Mouse (Mus musculus) G1E (cell line): ENCODE measurements around the gene Slc26a11. TPM values are rescaled to one million over a fixed set of nuclear protein-coding genes. Genes with fewer than 3 reads are reported as not detected.
"Not testable (repeated sequence)": the region's sequence is repeated elsewhere in the genome, so short reads cannot be mapped to it uniquely, and the experiment has no call there.

Source experiments
- ATAC-seq: 2 replicates; pipeline ENCODE4 v1.8.0; 2016; ENCODE audit warnings: mild to moderate bottlenecking; ENCODE audit not compliant: insufficient number of reproducible peaks, poor library complexity, low FRiP score, severe bottlenecking; ENCODE audit errors: extremely low read depth
- DNase-seq: peaks from one replicate; pipeline ENCODE4 v3.0.0; 2012; ENCODE audit warnings: low spot score
- H3K27me3 ChIP-seq: 2 replicates; pipeline ENCODE4 v1.6.1; 2012; ENCODE audit warnings: mild to moderate bottlenecking, low read length, inconsistent platforms; ENCODE audit not compliant: insufficient read depth
- H3K36me3 ChIP-seq: replicated peaks from 2 replicates; pipeline ENCODE3; 2012; ENCODE audit warnings: mild to moderate bottlenecking, inconsistent platforms
- H3K4me1 ChIP-seq: 2 replicates; pipeline ENCODE4 v1.6.1; 2012; ENCODE audit warnings: low read depth, low read length, inconsistent platforms, mixed read lengths; ENCODE audit not compliant: insufficient read depth
- H3K4me3 ChIP-seq: 2 replicates; pipeline ENCODE4 v1.5.1; 2012; ENCODE audit warnings: low read depth, mild to moderate bottlenecking, inconsistent platforms, low read length, moderate library complexity, mixed read lengths
- H3K9me3 ChIP-seq: replicated peaks from 2 replicates; pipeline ENCODE4 v1.6.1; 2012; ENCODE audit warnings: inconsistent platforms
- CTCF ChIP-seq: IDR thresholded peaks from 2 replicates; pipeline ENCODE4 v1.5.1; 2012; ENCODE audit warnings: low read depth, low read length, inconsistent platforms, mixed read lengths
- GATA1 ChIP-seq: IDR thresholded peaks from 2 replicates; pipeline ENCODE4 v1.6.1; 2012; ENCODE audit warnings: borderline replicate concordance, low read length, inconsistent platforms, mixed read lengths
- GATA2 ChIP-seq: IDR thresholded peaks from 2 replicates; pipeline ENCODE4 v1.6.1; 2012; ENCODE audit warnings: low read depth, low read length, inconsistent platforms, borderline replicate concordance
- POLR2AphosphoS5 ChIP-seq: IDR thresholded peaks from 2 replicates; pipeline ENCODE4 v1.6.1; 2012; ENCODE audit warnings: low read depth, low read length, inconsistent platforms; ENCODE audit not compliant: insufficient replicate concordance
- TAL1 ChIP-seq: conservative IDR thresholded peaks from 2 replicates; pipeline ENCODE4 v1.6.1; 2012; ENCODE audit warnings: low read depth, low read length, inconsistent platforms, mixed read lengths
- polyA plus RNA-seq: library from polyadenylated mRNA; stranded (reverse); fragments of >175 nt; gene quantifications from 2 replicates; pipeline ENCODE4 v1.2.3, GENCODE M21; 2012
- total RNA-seq, 2 experiments: library from RNA; stranded (forward) in 1 of 2; stranded (reverse) in 1 of 2; fragments of 200-1000 nt in 1 of 2; fragments of >200 nt in 1 of 2; fragmentation: Nextera tagmentation in 1 of 2; gene quantifications; 2 replicates each; pipeline ENCODE4 v1.2.3; 2014 to 2017

The Slc26a11 gene
- total and polyA plus RNA-seq, 3 experiments, result 4.4 to 8.0 (median 5.2) TPM

DNA sequence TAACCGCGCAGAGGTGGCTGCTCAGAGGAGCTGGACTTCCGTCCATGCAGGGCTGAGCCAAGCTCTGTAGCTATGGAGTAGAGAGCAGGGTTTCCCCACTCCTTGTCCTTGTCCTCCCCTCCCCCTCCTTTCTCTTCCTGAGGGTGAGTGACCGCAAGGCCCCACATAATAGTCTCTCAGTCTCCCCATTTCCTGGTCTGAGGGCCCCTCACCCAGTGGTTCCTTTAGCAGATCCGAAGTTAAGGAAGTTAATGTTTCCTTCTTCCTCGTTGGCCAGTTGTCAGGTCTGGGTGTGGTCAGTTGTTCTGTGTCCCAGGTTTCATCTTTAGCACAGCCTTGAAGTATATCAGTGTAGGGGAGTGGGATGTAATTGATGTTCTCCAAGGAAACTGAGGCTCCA, 20.1 kb downstream of the Slc26a11 start:
- no peak for TF ChIP-seq POLR2AphosphoS5
- no peak for TF ChIP-seq CTCF
- DNase-seq (no peak), ATAC-seq (no peak)
- Histone ChIP-seq H3K36me3 (no peaks in the 10 kb centered on the region), H3K4me3 (no peak overlapping the region), H3K4me1 (no peaks in the 10 kb centered on the region; the same call in 1 of the 2 replicates), H3K9me3 (no peaks in the 10 kb centered on the region), H3K27me3 (peaks cover 5% of the 10 kb centered on the region)

DNA sequence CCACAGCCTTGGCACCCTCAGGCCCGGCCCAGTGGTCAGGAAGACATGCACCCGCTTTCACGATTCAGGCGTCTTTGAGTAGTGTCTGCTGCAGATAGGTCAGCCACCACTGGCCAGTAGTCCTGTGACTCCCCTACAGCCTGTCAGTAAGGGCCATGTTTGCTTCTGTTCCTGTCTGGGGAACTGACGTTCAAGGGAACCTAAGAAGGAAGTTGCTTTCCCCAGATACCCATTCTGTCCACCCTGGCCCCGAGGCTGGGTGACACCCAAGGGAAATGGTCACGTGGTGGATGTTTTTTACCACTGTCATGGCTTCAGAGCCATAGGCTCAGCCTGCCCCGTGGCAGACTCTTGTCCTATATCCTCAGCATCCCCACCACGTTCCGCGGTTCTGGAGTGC, 22.0 kb downstream of the Slc26a11 start:
- Histone ChIP-seq H3K27me3 (peaks cover 9% of the 10 kb centered on the region), H3K4me3 (no peak overlapping the region), H3K36me3 (no peaks in the 10 kb centered on the region), H3K4me1 (peaks cover 5% of the 10 kb centered on the region), H3K9me3 (no peaks in the 10 kb centered on the region)
- DNase-seq (no peak), ATAC-seq (no peak)
- no peak for TF ChIP-seq TAL1
- no peak for TF ChIP-seq POLR2AphosphoS5
- TF ChIP-seq CTCF, result no peak
- no peak for TF ChIP-seq GATA1
- no peak for TF ChIP-seq GATA2

GRCm38 (mm10) chr11:119378551-119378950, 23.2 kb downstream of the Slc26a11 start:
- peaks cover 16% of the 10 kb centered on the region for H3K27me3 ChIP-seq
- TF ChIP-seq GATA2 (no peak), POLR2AphosphoS5 (no peak), TAL1 (no peak), GATA1 (no peak), CTCF (no peak)

GRCm38 (mm10) chr11:119381631-119382337, 26.4 kb downstream of the Slc26a11 start:
- H3K4me3 ChIP-seq, result no peak overlapping the region
- DNase-seq (no peak), ATAC-seq (no peak)
- peaks cover 19% of the 10 kb centered on the region for H3K27me3 ChIP-seq
- H3K4me1 ChIP-seq, result peaks cover 10% of the 10 kb centered on the region
- H3K36me3 ChIP-seq, result no peaks in the 10 kb centered on the region
- TF ChIP-seq GATA1 (no peak), TAL1 (no peak), POLR2AphosphoS5 (no peak), GATA2 (no peak), CTCF (no peak)
- H3K9me3 ChIP-seq, result no peaks in the 10 kb centered on the region

More at GRCm38 (mm10) chr11:119378551-119378950, 23.2 kb downstream of the Slc26a11 start:
- ATAC-seq (no peak), DNase-seq (no peak)
- H3K36me3 ChIP-seq, result no peaks in the 10 kb centered on the region
- no peak overlapping the region for H3K4me3 ChIP-seq
- no peaks in the 10 kb centered on the region for H3K9me3 ChIP-seq
- peaks cover 5% of the 10 kb centered on the region for H3K4me1 ChIP-seq

DNA sequence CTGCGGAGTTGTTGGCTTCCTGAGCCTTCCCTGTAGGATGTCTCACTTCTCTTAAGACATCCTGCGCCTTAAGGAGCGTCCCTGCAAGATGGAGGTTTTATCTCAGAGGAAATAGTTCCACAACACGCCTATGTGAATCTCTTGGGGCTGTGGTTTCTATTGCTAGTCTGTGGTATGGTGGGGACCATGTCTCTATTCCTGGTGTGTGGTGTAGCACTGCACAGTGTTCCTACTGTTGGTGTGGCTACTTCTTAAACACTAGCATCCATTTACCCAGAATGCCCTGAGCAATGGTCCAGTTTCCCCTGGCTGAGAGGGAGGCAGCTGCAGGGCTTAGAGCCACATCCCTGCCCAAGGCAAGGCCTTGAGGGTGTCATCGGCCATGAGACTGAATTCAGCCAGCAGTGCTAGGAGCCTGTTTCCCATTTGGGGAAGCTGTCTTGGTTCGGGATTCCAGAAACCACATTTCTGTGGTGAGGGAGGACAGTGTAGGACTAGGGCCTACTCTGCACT, 27.0 kb downstream of the Slc26a11 start:
- H3K36me3 ChIP-seq, result no peaks in the 10 kb centered on the region
- H3K4me3 ChIP-seq, result no peak overlapping the region
- no peaks in the 10 kb centered on the region for H3K9me3 ChIP-seq
- peaks cover 10% of the 10 kb centered on the region for H3K4me1 ChIP-seq
- TF ChIP-seq POLR2AphosphoS5 (no peak), GATA1 (no peak), CTCF (no peak), TAL1 (no peak), GATA2 (no peak)
- DNase-seq, result no peak
- peaks cover 21% of the 10 kb centered on the region for H3K27me3 ChIP-seq
- ATAC-seq, result no peak

GRCm38 (mm10) chr11:119384904-119385303, 29.5 kb downstream of the Slc26a11 start:
- no peak overlapping the region for H3K4me3 ChIP-seq
- peaks cover 17% of the 10 kb centered on the region for H3K4me1 ChIP-seq
- peaks cover 41% of the 10 kb centered on the region for H3K27me3 ChIP-seq
- TF ChIP-seq POLR2AphosphoS5 (no peak), CTCF (no peak), TAL1 (no peak), GATA2 (no peak), GATA1 (no peak)
- H3K36me3 ChIP-seq, result no peaks in the 10 kb centered on the region
- ATAC-seq (peak; percentile 28; the same call in 1 of the 2 replicates), DNase-seq (no peak)
- H3K9me3 ChIP-seq, result no peaks in the 10 kb centered on the region

DNA sequence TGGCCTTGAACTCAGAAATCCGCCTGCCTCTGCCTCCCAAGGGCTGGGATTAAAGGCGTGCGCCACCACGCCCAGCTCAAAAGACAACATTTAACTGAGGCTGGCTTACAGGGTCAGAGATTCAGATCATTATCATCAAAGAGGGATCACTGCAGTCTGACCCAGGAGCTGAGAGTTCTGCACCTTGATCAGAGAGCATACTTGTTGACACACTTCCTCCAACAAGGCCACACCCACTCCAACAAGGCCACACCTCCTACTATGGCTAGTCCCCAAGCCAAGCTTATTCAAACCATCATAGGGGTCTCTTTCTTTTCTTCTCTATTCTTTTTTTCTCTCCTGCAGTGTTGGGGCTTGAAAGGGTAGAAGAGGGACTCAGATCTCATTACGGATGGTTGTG, 30.9 kb downstream of the Slc26a11 start:
- peaks cover 31% of the 10 kb centered on the region for H3K4me1 ChIP-seq
- DNase-seq (no peak), ATAC-seq (no peak)
- no peaks in the 10 kb centered on the region for H3K36me3 ChIP-seq
- H3K4me3 ChIP-seq, result no peak overlapping the region
- TF ChIP-seq CTCF, result no peak
- no peak for TF ChIP-seq POLR2AphosphoS5
- TF ChIP-seq GATA1, result no peak
- no peak for TF ChIP-seq GATA2
- no peak for TF ChIP-seq TAL1
- H3K27me3 ChIP-seq, result peaks cover 51% of the 10 kb centered on the region
- H3K9me3 ChIP-seq, result no peaks in the 10 kb centered on the region

- peaks cover 35% of the 10 kb centered on the region for H3K4me1 ChIP-seq
- not testable (repeated sequence) for H3K9me3 ChIP-seq, DNase-seq, H3K4me3 ChIP-seq, H3K36me3 ChIP-seq, ATAC-seq
- H3K27me3 ChIP-seq, result peaks cover 48% of the 10 kb centered on the region
These were observed 31.9 kb downstream of the Slc26a11 start for GRCm38 (mm10) chr11:119387273-119387672.
